Mouse (Mus musculus) cerebellum, postnatal 10 days (tissue): ENCODE data around the gene Trafd1.
"Not testable (repeated sequence)": the region's sequence is repeated elsewhere in the genome, so short reads cannot be mapped to it uniquely, and the experiment has no call there.

Experiments
- DNase-seq, 2 experiments: peaks; one replicate each; pipeline ENCODE4 v3.0.0; 2021; ENCODE audit warnings: mixed read lengths in 2 of 2

The Trafd1 gene

DNA sequence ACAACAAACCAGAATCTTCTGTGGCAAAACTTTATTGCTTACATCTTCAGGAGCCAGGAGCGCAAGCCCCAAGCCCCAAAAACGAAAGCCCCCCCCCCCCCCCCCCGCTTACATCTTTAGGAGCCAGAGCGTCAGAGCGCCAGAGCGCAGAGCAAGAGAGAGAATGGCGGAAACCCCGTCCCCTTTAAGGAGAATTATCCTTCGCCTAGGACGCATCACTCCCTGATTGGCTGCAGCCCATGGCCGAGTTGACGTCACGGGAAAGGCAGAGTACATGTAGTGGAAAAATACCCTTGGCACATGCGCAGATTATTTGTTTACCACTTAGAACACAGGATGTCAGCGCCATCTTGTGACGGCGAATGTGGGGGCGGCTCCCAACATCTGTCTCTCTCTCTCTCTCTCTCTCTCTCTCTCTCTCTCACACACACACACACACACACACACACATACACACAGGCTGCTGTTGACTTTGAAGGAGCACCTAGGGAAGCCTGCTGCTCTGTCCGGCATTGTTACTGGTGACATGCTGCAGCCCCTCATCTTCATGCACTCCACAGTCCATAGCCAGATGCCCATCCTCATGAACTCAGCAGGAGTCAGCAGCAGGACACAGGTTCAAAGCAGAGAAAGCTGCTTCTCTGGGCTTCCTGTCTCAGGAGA is 55.1 kb downstream of the Trafd1 start:
- not testable (repeated sequence) for DNase-seq

DNA sequence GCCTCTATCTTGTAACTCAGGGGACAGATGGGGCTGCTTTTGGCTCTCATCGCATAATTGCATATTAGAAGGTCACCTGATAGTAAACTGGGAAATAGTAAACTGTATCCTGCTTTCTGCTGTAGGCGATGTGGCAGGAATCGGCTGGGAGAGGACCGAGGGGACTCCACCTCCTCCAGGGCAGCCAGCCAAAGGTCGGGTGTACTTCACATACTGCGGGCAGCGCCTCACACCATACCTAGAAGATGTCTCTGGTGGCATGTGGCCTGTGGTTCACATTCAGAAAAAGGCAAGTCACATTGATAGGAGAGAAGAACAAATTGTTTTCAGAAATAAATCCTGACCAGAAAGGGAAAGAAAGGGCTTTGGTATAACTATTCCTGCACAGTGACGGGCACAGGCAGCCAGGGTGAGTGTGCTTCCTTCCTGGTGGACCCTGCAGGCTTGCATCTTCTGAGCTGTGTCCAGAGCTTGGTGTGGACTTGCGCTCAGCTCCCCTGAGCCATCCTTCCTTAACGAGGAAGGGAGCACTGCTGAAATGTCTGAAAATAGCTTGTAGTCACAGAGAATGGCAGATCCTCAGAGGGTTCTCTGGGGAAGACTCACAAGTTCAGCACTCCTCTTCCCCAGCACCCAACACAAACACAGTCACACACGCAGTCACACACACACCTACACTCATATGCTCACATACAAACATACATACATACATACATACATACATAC is 55.9 kb downstream of the Trafd1 start:
- DNase-seq = peak in 1 of 2 experiments; percentile 29

DNA sequence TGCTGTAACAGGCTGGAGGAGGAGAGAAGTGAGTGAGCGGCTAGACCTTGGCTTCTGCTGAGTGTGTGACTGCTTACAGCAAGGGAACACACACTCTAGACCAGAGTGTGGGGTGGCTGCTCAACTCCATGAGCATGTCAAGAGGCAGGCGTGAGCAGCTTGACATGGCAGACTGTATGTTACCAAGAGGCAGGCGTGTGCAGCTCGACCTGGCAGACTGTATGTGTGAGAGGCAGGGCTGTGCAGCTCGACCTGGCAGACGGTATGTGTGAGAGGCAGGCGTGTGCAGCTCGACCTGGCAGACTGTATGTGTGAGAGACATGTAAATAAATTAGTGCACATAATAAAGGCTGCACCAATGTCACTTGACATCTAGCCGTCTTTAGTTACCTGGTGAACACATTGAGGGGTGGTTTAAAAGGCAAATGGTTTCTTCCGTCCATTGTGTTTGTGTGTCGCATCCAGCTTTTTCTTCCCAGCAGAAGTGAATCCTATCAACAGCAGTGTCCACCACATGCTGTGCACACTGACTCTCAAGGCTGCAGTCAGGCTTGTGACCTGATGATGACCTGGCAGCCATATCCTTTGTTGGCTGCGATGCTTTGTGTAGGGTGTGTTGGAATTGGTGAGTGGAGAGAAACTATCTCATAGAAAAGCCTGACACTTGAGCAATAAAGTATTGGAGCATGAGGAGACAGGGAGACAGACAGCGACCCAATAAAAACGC is 59.2 kb downstream of the Trafd1 start:
- no peak for DNase-seq
